Mouse (Mus musculus) stomach, embryonic 14.5 days (tissue): Measurements from ENCODE around the gene Antxr1. TPM values are rescaled to one million over a fixed set of nuclear protein-coding genes. Genes with fewer than 3 reads are reported as not detected.

Source experiments
- ATAC-seq: fragments of 200-750 bp; cut with Nextera tagmentation; 2 replicates; pipeline ENCODE4 v1.8.0; 2017; ENCODE audit warnings: low read depth, moderate TSS enrichment; ENCODE audit not compliant: insufficient number of reproducible peaks, insufficient read depth, low FRiP score
- H3K27ac ChIP-seq: fragments of 300-500 bp; sonication (generic); 2 replicates; pipeline ENCODE4 v1.5.1; 2014; ENCODE audit warnings: mild to moderate bottlenecking, low read length, moderate library complexity, mixed read lengths
- H3K27me3 ChIP-seq: fragments of 300-500 bp; sonication (generic); 2 replicates; pipeline ENCODE4 v1.6.1; 2014; ENCODE audit warnings: low read length, control low read depth, mixed read lengths; ENCODE audit not compliant: control insufficient read depth, insufficient read depth
- H3K36me3 ChIP-seq: fragments of 300-500 bp; sonication (generic); 2 replicates; pipeline ENCODE4 v1.6.1; 2014; ENCODE audit warnings: mild to moderate bottlenecking, control low read depth, low read length, moderate library complexity, mixed read lengths; ENCODE audit not compliant: control insufficient read depth, insufficient read depth
- H3K4me1 ChIP-seq: fragments of 300-500 bp; sonication (generic); 2 replicates; pipeline ENCODE4 v1.6.1; 2014; ENCODE audit warnings: low read length, control low read depth, mixed read lengths; ENCODE audit not compliant: control insufficient read depth, insufficient read depth
- H3K4me2 ChIP-seq: fragments of 300-500 bp; sonication (generic); replicated peaks from 2 replicates; pipeline ENCODE4 v1.6.1; 2014; ENCODE audit warnings: low read depth, low read length, control low read depth
- H3K4me3 ChIP-seq: fragments of 300-500 bp; sonication (generic); 2 replicates; pipeline ENCODE4 v1.5.1; 2014; ENCODE audit warnings: low read depth, low read length, control low read depth
- H3K9ac ChIP-seq: fragments of 300-500 bp; sonication (generic); replicated peaks from 2 replicates; pipeline ENCODE4 v1.6.1; 2014; ENCODE audit warnings: low read depth, mild to moderate bottlenecking, control low read depth, low read length, moderate library complexity, mixed read lengths
- H3K9me3 ChIP-seq: fragments of 300-500 bp; sonication (generic); 2 replicates; pipeline ENCODE4 v1.6.1; 2016; ENCODE audit warnings: low read depth, low read length, control low read depth; ENCODE audit not compliant: control insufficient read depth
- WGBS: fragments of 180-500 bp; shearing (Covaris S2); extraction: QIAGEN DNeasy Blood & Tissue Kit; methylation state at CpG from one replicate; pipeline ENCODE4 v1.1.7; 2014; 5-methylcytosine and 5-hydroxymethylcytosine counted together
- polyA plus RNA-seq: library from polyadenylated mRNA; unstranded; fragments of >200 nt; fragmentation: Nextera tagmentation; extraction: Ambion mirVana; gene quantifications from 2 replicates; pipeline ENCODE4 v1.2.1, GENCODE M21; 2014

The Antxr1 gene
- polyA plus RNA-seq, 1 experiment from 2014 or later: 13.5 TPM

GRCm38 (mm10) chr6:87334361-87335090 lies 1.1 kb downstream of the Antxr1 start:
- H3K27ac ChIP-seq: peak overlapping the region; percentile 88
- peaks cover 22% of the 10 kb centered on the region for H3K4me1 ChIP-seq
- no peaks in the 10 kb centered on the region for H3K36me3 ChIP-seq
- 12% methylated on average over 11 of the region's 11 CpGs for whole genome bisulfite sequencing
- H3K9me3 ChIP-seq: no peaks in the 10 kb centered on the region
- no peaks in the 10 kb centered on the region for H3K27me3 ChIP-seq
- H3K4me3 ChIP-seq: peak overlapping the region; percentile 67
- no peak for ATAC-seq
- H3K9ac ChIP-seq: peak overlapping the region; percentile 73
- peak overlapping the region; percentile 60 for H3K4me2 ChIP-seq

- H3K4me3 ChIP-seq: no peak overlapping the region; the same call in 1 of the 2 replicates
- H3K9me3 ChIP-seq: no peaks in the 10 kb centered on the region
- no peak for ATAC-seq
- H3K36me3 ChIP-seq: no peaks in the 10 kb centered on the region
- peak overlapping the region; percentile 60; the same call in 1 of the 2 replicates for H3K4me2 ChIP-seq
- peaks cover 22% of the 10 kb centered on the region for H3K4me1 ChIP-seq
- no peaks in the 10 kb centered on the region for H3K27me3 ChIP-seq
- no peak overlapping the region for H3K27ac ChIP-seq
- no peak overlapping the region for H3K9ac ChIP-seq
- 49% methylated on average over 2 of the region's 2 CpGs for WGBS
These were observed 3.2 kb downstream of the Antxr1 start for GRCm38 (mm10) chr6:87332380-87332779.

- Histone ChIP-seq H3K27me3 (no peaks in the 10 kb centered on the region), H3K9ac (no peak overlapping the region), H3K27ac (no peak overlapping the region), H3K9me3 (no peaks in the 10 kb centered on the region), H3K36me3 (no peaks in the 10 kb centered on the region), H3K4me2 (no peak overlapping the region), H3K4me3 (no peak overlapping the region), H3K4me1 (peaks cover 16% of the 10 kb centered on the region)
- ATAC-seq: no peak
- WGBS: 83% methylated on average over 22 of the region's 22 CpGs
These were observed 7.1 kb downstream of the Antxr1 start for GRCm38 (mm10) chr6:87328265-87329173.

GRCm38 (mm10) chr6:87326932-87327331 lies 8.7 kb downstream of the Antxr1 start:
- Histone ChIP-seq H3K36me3 (no peaks in the 10 kb centered on the region), H3K9me3 (no peaks in the 10 kb centered on the region), H3K27me3 (no peaks in the 10 kb centered on the region), H3K4me1 (peaks cover 9% of the 10 kb centered on the region; the same call in 1 of the 2 replicates), H3K27ac (no peak overlapping the region), H3K9ac (no peak overlapping the region), H3K4me2 (no peak overlapping the region), H3K4me3 (no peak overlapping the region)
- no peak for ATAC-seq
- 96% methylated on average over 2 of the region's 2 CpGs for WGBS

GRCm38 (mm10) chr6:87323381-87323780 lies 12.2 kb downstream of the Antxr1 start:
- H3K9ac ChIP-seq: no peak overlapping the region
- ATAC-seq: no peak
- H3K4me3 ChIP-seq: no peak overlapping the region
- no peak overlapping the region for H3K27ac ChIP-seq
- no peaks in the 10 kb centered on the region for H3K36me3 ChIP-seq
- H3K4me1 ChIP-seq: no peaks in the 10 kb centered on the region
- WGBS: 87% methylated on average over 2 of the region's 2 CpGs
- no peaks in the 10 kb centered on the region for H3K9me3 ChIP-seq
- no peaks in the 10 kb centered on the region for H3K27me3 ChIP-seq
- no peak overlapping the region for H3K4me2 ChIP-seq

- Histone ChIP-seq H3K9ac (no peak overlapping the region), H3K27me3 (no peaks in the 10 kb centered on the region), H3K9me3 (no peaks in the 10 kb centered on the region), H3K4me2 (no peak overlapping the region), H3K4me1 (no peaks in the 10 kb centered on the region), H3K27ac (no peak overlapping the region), H3K4me3 (no peak overlapping the region), H3K36me3 (no peaks in the 10 kb centered on the region)
- ATAC-seq: no peak
- 95% methylated on average over 7 of the region's 7 CpGs for WGBS
These were observed 17.0 kb downstream of the Antxr1 start for GRCm38 (mm10) chr6:87318651-87319050.

- Histone ChIP-seq H3K4me2 (no peak overlapping the region), H3K36me3 (no peaks in the 10 kb centered on the region), H3K9me3 (no peaks in the 10 kb centered on the region), H3K27ac (no peak overlapping the region), H3K9ac (no peak overlapping the region), H3K27me3 (no peaks in the 10 kb centered on the region), H3K4me1 (no peaks in the 10 kb centered on the region), H3K4me3 (no peak overlapping the region)
- 87% methylated on average over 8 of the region's 8 CpGs for WGBS
- ATAC-seq: no peak
These were observed 18.7 kb downstream of the Antxr1 start for GRCm38 (mm10) chr6:87316966-87317365.

- Histone ChIP-seq H3K9ac (no peak overlapping the region), H3K4me2 (no peak overlapping the region), H3K27ac (no peak overlapping the region), H3K36me3 (no peaks in the 10 kb centered on the region), H3K4me3 (no peak overlapping the region), H3K4me1 (no peaks in the 10 kb centered on the region), H3K9me3 (no peaks in the 10 kb centered on the region), H3K27me3 (no peaks in the 10 kb centered on the region)
- 60% methylated on average over 4 of the region's 4 CpGs for WGBS
- no peak for ATAC-seq
These were observed 22.9 kb downstream of the Antxr1 start for GRCm38 (mm10) chr6:87312761-87313160.
